Mouse (Mus musculus): ENCODE data around the gene Ttc8. TPM values are rescaled to one million over a fixed set of nuclear protein-coding genes. Genes with fewer than 3 reads are reported as not detected.
A peak's percentile ranks its signal among the peaks of the same experiment; 100 is the strongest.

Ttc8 gene
- total RNA-seq, 2 experiments from 2014 or later = 37.5 to 49.4 TPM

DNA sequence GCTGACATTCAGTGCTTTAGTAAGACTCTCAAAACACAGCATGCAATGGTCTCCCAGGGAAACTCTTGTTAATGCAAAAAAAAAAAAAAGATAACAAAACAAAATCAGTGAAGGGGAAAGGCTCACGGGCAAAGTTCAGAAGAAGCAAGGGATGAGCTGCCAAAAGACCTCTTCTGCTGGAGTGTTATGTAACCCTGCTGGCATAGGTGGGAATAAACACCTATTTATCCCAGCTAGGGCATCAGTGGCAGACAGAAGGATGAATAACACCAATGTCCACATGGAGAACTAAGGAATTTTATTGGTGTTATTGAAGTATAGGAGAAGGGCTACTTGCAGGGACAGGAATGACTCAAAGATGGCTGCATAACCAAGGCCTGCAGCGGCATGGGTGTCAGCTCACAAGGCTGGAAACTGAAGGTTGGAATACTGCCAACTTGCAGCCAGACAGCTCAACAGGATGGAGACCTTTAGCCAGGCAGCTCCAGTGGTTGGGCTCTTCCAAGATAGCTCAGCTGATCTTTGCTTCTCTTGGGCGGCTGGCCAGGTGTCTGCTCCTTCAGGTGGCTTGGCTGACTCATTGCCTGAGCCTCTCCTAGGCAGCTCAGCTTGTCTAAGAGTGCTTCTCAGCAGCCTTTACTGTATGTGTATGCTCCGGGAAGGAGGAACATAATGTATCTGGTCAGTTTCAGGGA, 45.2 kb downstream of the Ttc8 start:
- DNase-seq (ENCODE audit: low spot score in 2 of 2) = no peak
- intact Hi-C loops (cut with DNase I) = no loop called here

DNA sequence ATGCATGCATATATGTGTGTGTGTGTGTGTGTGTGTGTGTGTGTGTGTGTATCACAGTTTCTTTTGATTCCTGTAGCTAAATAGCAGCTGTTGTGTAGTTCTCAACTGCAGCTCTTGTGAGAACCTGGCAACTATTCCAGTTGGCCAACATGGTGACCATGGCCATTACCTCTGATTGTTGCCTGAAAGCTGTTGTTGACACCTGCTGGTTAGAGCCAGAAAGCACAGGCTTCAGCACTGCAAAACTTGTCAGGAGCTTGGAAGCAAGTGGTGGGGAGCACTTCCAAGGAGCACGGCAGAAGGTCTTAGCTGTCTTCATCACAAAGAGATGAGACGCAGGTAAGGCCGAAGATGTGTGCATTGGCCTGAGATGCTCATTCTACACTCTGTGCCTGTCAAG, 51.9 kb downstream of the Ttc8 start:
- no peak for DNase-seq (ENCODE audit: low spot score in 2 of 2)
- intact Hi-C loops (cut with DNase I) = no loop called here

DNA sequence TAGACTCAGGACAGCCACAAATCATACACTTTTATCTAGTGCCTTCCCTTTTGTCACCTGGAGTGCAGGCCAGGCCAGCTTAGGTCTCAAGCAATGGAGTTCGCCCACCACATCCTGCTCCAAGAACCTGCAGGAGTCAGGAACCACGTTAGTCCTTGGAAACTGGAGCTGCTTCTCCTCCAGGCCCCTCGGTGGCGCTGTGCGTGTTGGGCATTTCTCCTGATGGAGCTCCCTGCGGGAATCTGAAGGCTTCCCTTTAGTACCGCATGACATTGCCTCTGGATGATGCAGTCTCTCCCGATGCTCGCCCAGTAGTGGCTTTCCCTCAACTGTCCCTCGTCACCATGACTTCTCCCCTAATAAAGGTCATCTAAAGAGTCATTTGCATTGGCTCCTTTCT, 53.1 kb downstream of the Ttc8 start:
- intact Hi-C loops (cut with DNase I) = no loop called here
- DNase-seq (ENCODE audit: low spot score in 2 of 2) = no peak

GRCm38 (mm10) chr12:98974157-98974804, 53.9 kb downstream of the Ttc8 start:
- intact Hi-C loops (cut with DNase I) = no loop called here
- no peak for DNase-seq (ENCODE audit: low spot score in 2 of 2)

- intact Hi-C loops (cut with DNase I) = no loop called here
- no peak for DNase-seq (ENCODE audit: low spot score in 2 of 2)
These were observed 60.7 kb downstream of the Ttc8 start for GRCm38 (mm10) chr12:98981081-98981480.

GRCm38 (mm10) chr12:98984785-98985184, 64.4 kb downstream of the Ttc8 start:
- intact Hi-C loops (cut with DNase I) = no loop called here
- DNase-seq (ENCODE audit: low spot score in 2 of 2) = no peak

DNA sequence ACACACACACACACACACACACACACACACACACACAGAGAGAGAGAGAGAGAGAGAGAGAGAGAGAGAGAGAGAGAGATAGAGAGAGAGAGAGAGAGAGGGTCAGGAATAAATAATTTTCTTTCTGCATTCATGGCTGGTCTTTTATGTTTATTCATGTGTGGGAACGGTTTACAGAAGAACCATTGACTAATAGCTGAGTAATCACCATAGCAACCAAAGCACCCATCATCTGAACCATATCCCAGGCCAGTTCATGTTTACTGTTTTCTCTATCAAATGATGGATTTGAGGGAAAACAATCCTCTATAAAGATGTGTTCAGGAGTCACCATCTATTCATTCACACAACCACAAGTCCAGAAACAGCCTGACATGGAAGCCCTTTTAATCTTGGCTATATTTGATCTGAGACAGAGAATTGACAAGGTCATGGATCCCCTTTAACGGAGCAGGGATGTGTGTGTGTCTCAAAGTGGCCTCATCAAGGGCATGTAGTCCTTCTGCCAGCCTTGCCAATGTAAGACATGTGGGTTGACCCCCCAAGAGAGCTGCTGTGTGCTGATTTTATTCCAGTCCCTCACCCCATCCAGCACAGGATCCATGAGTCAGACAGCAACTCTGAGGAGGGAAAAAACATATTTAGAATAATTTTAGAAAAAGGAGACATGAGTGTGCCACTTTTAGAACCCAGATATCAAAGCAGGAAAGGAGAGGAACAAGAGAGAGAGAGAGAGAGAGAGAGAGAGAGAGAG, 70.9 kb downstream of the Ttc8 start:
- peak in 1 of 2 experiments; percentile 32 for DNase-seq (ENCODE audit: low spot score in 2 of 2)
- intact Hi-C loops (cut with DNase I) = no loop called here

GRCm38 (mm10) chr12:98991830-98992216, 71.4 kb downstream of the Ttc8 start:
- intact Hi-C loops (cut with DNase I) = no loop called here
- DNase-seq (ENCODE audit: low spot score in 2 of 2) = no peak

DNA sequence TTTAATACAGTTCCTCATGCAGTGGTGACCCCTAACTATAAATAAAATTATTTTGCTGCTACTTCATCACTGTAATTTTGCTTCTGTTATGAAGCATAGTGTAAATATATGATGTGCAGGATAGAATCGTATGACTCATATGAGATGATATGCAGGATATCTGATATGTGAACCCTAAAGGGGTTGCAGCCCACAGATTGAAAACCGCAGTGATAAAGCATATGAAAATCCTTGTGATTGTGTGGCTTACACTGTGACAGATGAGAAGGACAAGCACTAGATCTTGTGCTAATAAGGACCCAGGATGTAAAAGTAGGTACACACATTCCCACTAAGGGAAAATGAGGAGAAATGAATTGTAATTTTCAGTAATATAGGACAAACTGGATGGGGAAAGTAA, 73.4 kb downstream of the Ttc8 start:
- intact Hi-C loops (cut with DNase I) = no loop called here

GRCm38 (mm10) chr12:98994366-98994765, 74.0 kb downstream of the Ttc8 start:
- intact Hi-C loops (cut with DNase I) = no loop called here
- DNase-seq (ENCODE audit: low spot score in 2 of 2) = no peak

More for the DNA sequence above, 73.4 kb downstream of the Ttc8 start:
- DNase-seq (ENCODE audit: low spot score in 2 of 2) = no peak

- no peak for DNase-seq (ENCODE audit: low spot score in 2 of 2)
- intact Hi-C loops (cut with DNase I) = loop anchor here (5.0 kb wide), 1 partner anchor 46 kb away; no protein-coding TSS in a partner anchor
These were observed 75.5 kb downstream of the Ttc8 start for GRCm38 (mm10) chr12:98995881-98996280.

DNA sequence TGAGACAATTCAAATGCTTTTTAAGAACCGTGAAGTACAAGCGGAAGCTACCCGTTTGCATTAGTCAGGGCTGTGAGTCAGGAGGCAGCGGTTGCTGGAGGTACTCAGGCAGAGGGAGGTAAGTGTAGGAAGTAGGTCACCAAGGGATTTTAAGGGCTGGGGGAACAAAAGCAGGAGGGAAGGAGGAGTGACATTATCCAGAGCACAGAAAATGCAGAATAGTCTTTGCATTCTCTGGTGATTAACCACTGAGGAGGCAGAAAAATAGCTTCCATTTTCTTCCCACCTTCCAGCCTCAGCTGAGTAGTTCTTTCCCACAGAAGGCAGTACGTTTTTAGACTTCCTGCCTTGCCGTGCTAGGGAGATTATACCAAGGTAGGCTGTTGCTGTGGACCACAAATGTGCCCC, 76.2 kb downstream of the Ttc8 start:
- intact Hi-C loops (cut with DNase I) = loop anchor here (5.0 kb wide), 1 partner anchor 46 kb away; no protein-coding TSS in a partner anchor
- peak; percentile 52 to 57 for DNase-seq (ENCODE audit: low spot score in 2 of 2)

DNA sequence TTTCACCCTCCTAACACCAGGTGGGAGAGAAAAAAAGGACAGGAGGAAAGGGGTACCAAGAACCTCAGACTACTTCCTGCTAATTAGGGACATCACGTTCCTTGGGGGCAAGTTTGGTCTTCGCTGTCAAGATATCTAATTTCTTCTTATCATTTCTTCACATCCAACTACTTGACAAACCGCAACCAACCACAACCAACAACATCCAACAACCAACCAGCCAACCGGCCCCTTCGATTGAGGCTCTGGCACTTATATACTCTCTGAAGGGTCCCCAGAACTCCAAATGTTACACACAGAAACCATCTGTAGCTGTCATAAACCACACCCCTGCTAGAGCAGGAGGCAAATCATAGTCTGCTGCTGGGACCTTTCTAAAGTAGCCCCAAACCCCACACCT, 76.7 kb downstream of the Ttc8 start:
- no peak for DNase-seq (ENCODE audit: low spot score in 2 of 2)
- intact Hi-C loops (cut with DNase I) = loop anchor here (5.0 kb wide), 1 partner anchor 45 kb away; no protein-coding TSS in a partner anchor

DNA sequence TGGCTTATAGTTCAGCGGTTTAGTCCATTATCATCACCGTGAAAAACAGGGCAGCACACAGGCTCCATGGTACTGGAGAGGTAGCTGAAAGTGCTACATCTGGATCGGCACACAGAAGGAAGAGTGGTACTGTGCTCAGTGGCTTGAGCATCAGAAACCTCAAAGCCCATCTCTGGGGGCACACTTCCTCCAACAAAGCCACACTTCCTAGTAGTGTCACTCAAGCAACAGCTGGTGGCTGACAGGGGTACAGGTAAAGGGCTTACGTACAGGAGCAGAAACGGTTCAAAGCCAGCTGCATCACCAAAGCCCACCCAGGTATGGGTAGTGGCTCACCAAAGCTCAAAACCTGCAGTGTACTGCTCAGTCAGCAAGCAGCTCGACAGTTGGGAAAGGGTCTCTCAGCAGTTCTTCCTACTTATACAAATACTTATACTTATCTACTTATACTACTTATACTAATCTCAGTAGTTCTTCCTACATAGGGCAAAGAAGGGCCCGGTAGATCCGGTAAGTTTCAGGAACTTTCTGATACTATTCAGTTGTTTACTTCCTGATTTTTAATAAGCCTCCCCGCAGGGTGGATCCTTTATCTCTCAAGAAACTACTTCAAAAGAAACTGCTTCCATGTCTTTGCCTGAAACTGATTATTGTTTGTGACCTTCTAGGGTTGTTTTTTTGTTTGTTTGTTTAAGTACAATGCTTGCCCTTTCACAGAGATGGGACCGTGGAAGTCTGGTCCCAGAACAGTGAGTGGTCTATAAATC, 78.5 kb downstream of the Ttc8 start:
- intact Hi-C loops (cut with DNase I) = loop anchor here (5.0 kb wide), 1 partner anchor 43 kb away; no protein-coding TSS in a partner anchor
- DNase-seq (ENCODE audit: low spot score in 2 of 2) = no peak

GRCm38 (mm10) chr12:99000310-99000709, 79.9 kb downstream of the Ttc8 start:
- intact Hi-C loops (cut with DNase I) = no loop called here
- DNase-seq (ENCODE audit: low spot score in 2 of 2) = no peak

DNA sequence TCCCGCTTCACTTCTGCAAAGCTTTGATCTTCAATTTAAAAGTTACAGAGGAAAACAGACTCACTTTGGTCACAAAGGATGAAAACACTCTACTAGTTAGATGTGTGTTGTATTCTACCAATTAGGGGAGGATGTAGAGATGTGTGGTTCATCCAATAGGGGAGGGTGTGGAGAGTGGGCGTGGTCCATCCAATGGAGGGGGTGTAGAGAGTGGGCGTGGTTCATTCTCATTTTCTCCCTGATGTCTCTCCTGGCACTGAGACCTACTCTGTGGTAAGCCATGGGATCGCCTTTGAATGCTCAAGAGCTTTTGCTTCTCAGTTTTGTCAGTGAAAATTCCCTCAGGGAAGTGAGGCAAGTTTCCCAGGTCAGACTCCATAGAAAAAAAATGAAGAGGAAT, 82.7 kb downstream of the Ttc8 start:
- DNase-seq (ENCODE audit: low spot score in 2 of 2) = no peak
- intact Hi-C loops (cut with DNase I) = no loop called here

- DNase-seq (ENCODE audit: low spot score in 2 of 2) = no peak
- intact Hi-C loops (cut with DNase I) = no loop called here
These were observed 84.4 kb downstream of the Ttc8 start for GRCm38 (mm10) chr12:99004752-99005151.

- DNase-seq (ENCODE audit: low spot score in 2 of 2) = no peak
- intact Hi-C loops (cut with DNase I) = no loop called here
These were observed 88.4 kb downstream of the Ttc8 start for GRCm38 (mm10) chr12:99008786-99009185.

DNA sequence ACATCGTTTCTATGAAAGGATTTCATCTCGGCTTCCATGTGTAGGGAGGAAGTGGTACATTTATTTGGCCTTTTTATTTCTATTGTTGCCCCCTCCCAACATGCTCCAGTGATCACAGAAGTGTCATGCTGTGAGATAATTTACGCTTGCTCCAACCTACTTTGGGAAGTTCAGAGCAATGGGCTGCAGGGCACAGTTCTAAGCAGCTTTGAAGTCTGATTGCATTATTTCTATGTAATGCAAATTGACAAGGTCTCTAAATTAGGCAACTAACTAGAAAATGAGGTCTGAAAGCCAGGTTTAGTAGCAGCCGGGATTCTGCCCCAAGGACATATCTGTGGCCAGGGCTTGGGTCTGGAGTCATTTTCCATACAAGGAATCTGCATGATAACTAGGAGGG, 89.1 kb downstream of the Ttc8 start:
- intact Hi-C loops (cut with DNase I) = no loop called here
- no peak for DNase-seq (ENCODE audit: low spot score in 2 of 2)

DNA sequence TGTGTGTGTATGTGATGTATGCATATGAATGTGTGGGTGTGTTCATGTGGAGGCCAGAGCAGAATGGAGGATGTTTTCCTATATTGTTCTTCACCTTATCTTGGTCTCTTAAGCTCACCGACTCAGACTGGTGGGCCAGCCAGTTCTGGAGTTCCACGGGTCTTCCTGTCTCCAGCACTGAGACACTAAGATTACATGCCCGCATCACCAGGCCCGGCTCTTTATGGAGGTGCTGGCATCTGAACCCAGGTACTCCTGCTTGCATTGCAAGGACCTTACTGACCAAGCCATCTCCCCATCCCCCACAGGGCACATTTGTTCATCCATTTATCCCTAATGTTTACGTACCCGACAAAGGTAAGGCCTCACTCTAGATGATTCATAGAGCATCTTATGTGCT, 89.7 kb downstream of the Ttc8 start:
- intact Hi-C loops (cut with DNase I) = no loop called here
- no peak for DNase-seq (ENCODE audit: low spot score in 2 of 2)
